Mouse (Mus musculus) CH12.LX (cell line): ENCODE results near the gene Htatip2. TPM values are rescaled to one million over a fixed set of nuclear protein-coding genes. Genes with fewer than 3 reads are reported as not detected.

Experiments used
- DNase-seq: peaks from one replicate; pipeline ENCODE4 v3.0.0-alpha.2; 2013; ENCODE audit errors: extremely low read depth
- H3K27ac ChIP-seq: 2 replicates; pipeline ENCODE4 v1.5.1; 2012; ENCODE audit warnings: low read depth, mild to moderate bottlenecking, control low read depth, moderate library complexity; ENCODE audit not compliant: insufficient read depth
- H3K27me3 ChIP-seq: replicated peaks from 2 replicates; pipeline ENCODE3; 2012; ENCODE audit warnings: inconsistent platforms
- H3K36me3 ChIP-seq, 2 experiments: replicated peaks in 1 of 2; 2 replicates each; pipeline versions ENCODE3 to v1.6.1; 2012; ENCODE audit warnings: inconsistent platforms in 1 of 2, low read length in 1 of 2, mild to moderate bottlenecking in 1 of 2, mixed read lengths in 1 of 2, moderate library complexity in 1 of 2; ENCODE audit not compliant: control insufficient read depth in 1 of 2, insufficient read depth in 1 of 2
- H3K4me1 ChIP-seq, 2 experiments: 2 replicates each; pipeline ENCODE4 v1.6.1; 2012; ENCODE audit warnings: inconsistent platforms in 1 of 2, moderate library complexity in 1 of 2; ENCODE audit not compliant: insufficient read depth in 2 of 2, control insufficient read depth in 1 of 2
- H3K4me2 ChIP-seq: 2 replicates; pipeline ENCODE4 v1.6.1; 2012; ENCODE audit warnings: low read depth, mild to moderate bottlenecking, control low read depth; ENCODE audit not compliant: poor library complexity, insufficient read depth, severe bottlenecking
- H3K4me3 ChIP-seq, 3 experiments: fragments of 150-350 bp in 1 of 3; sonication (generic) in 1 of 3; replicated peaks in 1 of 3; 2 replicates each; pipeline versions ENCODE3 to v1.5.1; 2011 to 2012; ENCODE audit warnings: low read depth in 2 of 3, low read length in 2 of 3, mild to moderate bottlenecking in 2 of 3, moderate library complexity in 2 of 3, control low read depth in 1 of 3, improper control_type of control experiment in 1 of 3, inconsistent platforms in 1 of 3, mixed read lengths in 1 of 3; ENCODE audit not compliant: poor library complexity in 1 of 3
- H3K79me2 ChIP-seq: replicated peaks from 2 replicates; pipeline ENCODE4 v1.6.1; 2012; ENCODE audit warnings: mild to moderate bottlenecking, moderate library complexity; ENCODE audit not compliant: control insufficient read depth, poor library complexity, insufficient read depth, severe bottlenecking; ENCODE audit errors: extremely low read depth
- H3K9ac ChIP-seq: 2 replicates; pipeline ENCODE4 v1.6.1; 2012; ENCODE audit warnings: low read depth, mild to moderate bottlenecking, control low read depth, moderate library complexity; ENCODE audit not compliant: insufficient read depth
- H3K9me3 ChIP-seq: replicated peaks from 2 replicates; pipeline ENCODE3; 2012; ENCODE audit warnings: low read length, inconsistent platforms, mixed read lengths
- BHLHE40 ChIP-seq: IDR thresholded peaks from 2 replicates; pipeline ENCODE4 v1.6.1; 2011; ENCODE audit warnings: mild to moderate bottlenecking, low read depth, low read length, improper control_type of control experiment
- CHD2 ChIP-seq: IDR thresholded peaks from 2 replicates; pipeline ENCODE4 v1.6.1; 2011; ENCODE audit warnings: low read length, improper control_type of control experiment
- ETS1 ChIP-seq: conservative IDR thresholded peaks from 2 replicates; pipeline ENCODE4 v1.6.1; 2012; ENCODE audit warnings: low read depth, mild to moderate bottlenecking, inconsistent platforms, low read length, improper control_type of control experiment, moderate library complexity
- IRF4 ChIP-seq: IDR thresholded peaks from 2 replicates; pipeline ENCODE4 v1.6.1; 2014; ENCODE audit warnings: low read depth, mild to moderate bottlenecking, inconsistent platforms, low read length, improper control_type of control experiment
- JUN ChIP-seq: IDR thresholded peaks from 2 replicates; pipeline ENCODE4 v1.6.1; 2011; ENCODE audit warnings: low read depth, mild to moderate bottlenecking, low read length, improper control_type of control experiment, moderate library complexity; ENCODE audit not compliant: insufficient read depth
- JUND ChIP-seq: conservative IDR thresholded peaks from 2 replicates; pipeline ENCODE4 v1.6.1; 2011; ENCODE audit warnings: low read depth, low read length, improper control_type of control experiment
- MAFK ChIP-seq: IDR thresholded peaks from 2 replicates; pipeline ENCODE4 v1.6.1; 2011; ENCODE audit warnings: low read length, improper control_type of control experiment; ENCODE audit not compliant: insufficient replicate concordance
- MAX ChIP-seq: IDR thresholded peaks from 2 replicates; pipeline ENCODE4 v1.6.1; 2011; ENCODE audit warnings: low read length, improper control_type of control experiment
- MAZ ChIP-seq: IDR thresholded peaks from 2 replicates; pipeline ENCODE4 v1.6.1; 2012; ENCODE audit warnings: low read depth, mild to moderate bottlenecking, inconsistent platforms, low read length, improper control_type of control experiment, moderate library complexity
- MEF2A ChIP-seq: IDR thresholded peaks from 2 replicates; pipeline ENCODE4 v1.6.1; 2014; ENCODE audit warnings: low read depth, mild to moderate bottlenecking, inconsistent platforms, low read length, improper control_type of control experiment, borderline replicate concordance
- MXI1 ChIP-seq: IDR thresholded peaks from 2 replicates; pipeline ENCODE4 v1.6.1; 2011; ENCODE audit warnings: mild to moderate bottlenecking, low read depth, low read length, improper control_type of control experiment
- MYC ChIP-seq: IDR thresholded peaks from 2 replicates; pipeline ENCODE4 v1.6.1; 2011; ENCODE audit warnings: low read depth, mild to moderate bottlenecking, improper control_type of control experiment, low read length
- NELFE ChIP-seq: IDR thresholded peaks from 2 replicates; pipeline ENCODE4 v1.6.1; 2011; ENCODE audit warnings: low read depth, low read length, improper control_type of control experiment
- PAX5 ChIP-seq: IDR thresholded peaks from 2 replicates; pipeline ENCODE4 v1.6.1; 2012; ENCODE audit warnings: low read length, inconsistent platforms, mixed read lengths
- POLR2A ChIP-seq: IDR thresholded peaks from 2 replicates; pipeline ENCODE4 v1.6.1; 2011; ENCODE audit warnings: low read depth, mild to moderate bottlenecking, improper control_type of control experiment, low read length
- POLR2AphosphoS2 ChIP-seq: IDR thresholded peaks from 2 replicates; pipeline ENCODE4 v1.6.1; 2011; ENCODE audit warnings: low read depth, low read length, improper control_type of control experiment
- RAD21 ChIP-seq: IDR thresholded peaks from 2 replicates; pipeline ENCODE4 v1.6.1; 2011; ENCODE audit warnings: low read depth, mild to moderate bottlenecking, low read length, improper control_type of control experiment, moderate library complexity
- RCOR1 ChIP-seq: conservative IDR thresholded peaks from 2 replicates; pipeline ENCODE4 v1.6.1; 2012; ENCODE audit warnings: low read depth, mild to moderate bottlenecking, inconsistent platforms, low read length, improper control_type of control experiment
- SIN3A ChIP-seq: IDR thresholded peaks from 2 replicates; pipeline ENCODE4 v1.6.1; 2012; ENCODE audit warnings: low read length, improper control_type of control experiment, inconsistent platforms
- SMC3 ChIP-seq: IDR thresholded peaks from 2 replicates; pipeline ENCODE4 v1.6.1; 2011; ENCODE audit warnings: low read depth, low read length, improper control_type of control experiment
- TBP ChIP-seq: conservative IDR thresholded peaks from 2 replicates; pipeline ENCODE4 v1.6.1; 2011; ENCODE audit warnings: low read depth, low read length, improper control_type of control experiment
- UBTF ChIP-seq: IDR thresholded peaks from 2 replicates; pipeline ENCODE4 v1.6.1; 2012; ENCODE audit warnings: low read depth, mild to moderate bottlenecking, inconsistent platforms, low read length, improper control_type of control experiment, moderate library complexity
- USF2 ChIP-seq: conservative IDR thresholded peaks from 2 replicates; pipeline ENCODE4 v1.6.1; 2011; ENCODE audit warnings: low read depth, low read length, improper control_type of control experiment
- ZMIZ1 ChIP-seq: IDR thresholded peaks from 2 replicates; pipeline ENCODE4 v1.6.1; 2012; ENCODE audit warnings: low read depth, mild to moderate bottlenecking, inconsistent platforms, low read length, improper control_type of control experiment
- dilution Hi-C: fragments of 300-500 bp; cut with MboI; formaldehyde crosslinking; loops from 2 replicates; pipeline ENCODE4 v1.14.3; 2020; ENCODE audit warnings: low sequenced_read_pairs; ENCODE audit not compliant: extremely low pct_unique_long_range_greater_than_20kb, extremely low pct_ligation_motif_present
- in situ Hi-C: fragments of 300-500 bp; cut with MboI; formaldehyde crosslinking; loops from 3 replicates; pipeline ENCODE4 v1.14.3; 2019; ENCODE audit warnings: low sequenced_read_pairs, low pct_ligation_motif_present, low pct_unique_long_range_greater_than_20kb, mixed read lengths
- polyA plus RNA-seq: library from polyadenylated mRNA; unstranded; fragments of >175 nt; gene quantifications from 2 replicates; pipeline ENCODE4 v1.2.1, GENCODE M21; 2012; ENCODE audit warnings: low read depth; ENCODE audit not compliant: insufficient read length
- total RNA-seq, 2 experiments: library from RNA; depleted of rRNA; stranded (reverse); fragments of 300-350 nt in 1 of 2; fragments of >200 nt in 1 of 2; gene quantifications; 2 replicates each; pipeline ENCODE4 v1.2.3; 2012 to 2014

Gene Htatip2
- total and polyA plus RNA-seq, 3 experiments, result not detected

GRCm38 (mm10) chr7:49768509-49768908 lies 9.6 kb downstream of the Htatip2 start:
- no peak for DNase-seq
- Histone ChIP-seq H3K79me2 (no peaks in the 10 kb centered on the region), H3K36me3 (no peaks in the 10 kb centered on the region), H3K4me2 (no peak overlapping the region), H3K9ac (no peak overlapping the region), H3K9me3 (no peaks in the 10 kb centered on the region), H3K4me1 (no peaks in the 10 kb centered on the region), H3K27me3 (no peaks in the 10 kb centered on the region), H3K4me3 (no peak overlapping the region), H3K27ac (no peak overlapping the region)
- TF ChIP-seq ZMIZ1 (no peak), TBP (no peak), MEF2A (no peak), POLR2AphosphoS2 (no peak), RAD21 (no peak), JUND (no peak), CHD2 (no peak), MAFK (no peak), ETS1 (no peak), RCOR1 (no peak), BHLHE40 (no peak)
- dilution Hi-C loops (no loop called here), in situ Hi-C loops (no loop called here)

- Histone ChIP-seq H3K4me3 (no peak overlapping the region), H3K27me3 (no peaks in the 10 kb centered on the region), H3K9me3 (no peaks in the 10 kb centered on the region), H3K4me2 (no peak overlapping the region), H3K4me1 (peaks cover 5 to 11% of the 10 kb centered on the region in 2 experiments; a peak in 3 of 4 replicates), H3K36me3 (peaks cover 0 to 2% of the 10 kb centered on the region in 2 experiments), H3K79me2 (peaks cover 7% of the 10 kb centered on the region), H3K27ac (no peak overlapping the region), H3K9ac (no peak overlapping the region)
- dilution Hi-C loops (no loop called here), in situ Hi-C loops (no loop called here)
- TF ChIP-seq MYC (no peak), MAZ (no peak), JUN (no peak), SIN3A (no peak), USF2 (no peak), MXI1 (no peak), RCOR1 (no peak), POLR2A (no peak), BHLHE40 (no peak), IRF4 (no peak), ETS1 (no peak), UBTF (no peak), MAX (no peak), NELFE (no peak), PAX5 (no peak), MAFK (no peak), SMC3 (no peak)
- no peak for DNase-seq
Measured at GRCm38 (mm10) chr7:49774396-49774795, 15.5 kb downstream of the Htatip2 start.
